Mouse (Mus musculus): ENCODE data around the gene Rapgef2. TPM values are rescaled to one million over a fixed set of nuclear protein-coding genes. Genes with fewer than 3 reads are reported as not detected.
A peak's percentile ranks its signal among the peaks of the same experiment; 100 is the strongest.

The Rapgef2 gene
- polyA plus RNA-seq, 1 experiment: 6.0 TPM

DNA sequence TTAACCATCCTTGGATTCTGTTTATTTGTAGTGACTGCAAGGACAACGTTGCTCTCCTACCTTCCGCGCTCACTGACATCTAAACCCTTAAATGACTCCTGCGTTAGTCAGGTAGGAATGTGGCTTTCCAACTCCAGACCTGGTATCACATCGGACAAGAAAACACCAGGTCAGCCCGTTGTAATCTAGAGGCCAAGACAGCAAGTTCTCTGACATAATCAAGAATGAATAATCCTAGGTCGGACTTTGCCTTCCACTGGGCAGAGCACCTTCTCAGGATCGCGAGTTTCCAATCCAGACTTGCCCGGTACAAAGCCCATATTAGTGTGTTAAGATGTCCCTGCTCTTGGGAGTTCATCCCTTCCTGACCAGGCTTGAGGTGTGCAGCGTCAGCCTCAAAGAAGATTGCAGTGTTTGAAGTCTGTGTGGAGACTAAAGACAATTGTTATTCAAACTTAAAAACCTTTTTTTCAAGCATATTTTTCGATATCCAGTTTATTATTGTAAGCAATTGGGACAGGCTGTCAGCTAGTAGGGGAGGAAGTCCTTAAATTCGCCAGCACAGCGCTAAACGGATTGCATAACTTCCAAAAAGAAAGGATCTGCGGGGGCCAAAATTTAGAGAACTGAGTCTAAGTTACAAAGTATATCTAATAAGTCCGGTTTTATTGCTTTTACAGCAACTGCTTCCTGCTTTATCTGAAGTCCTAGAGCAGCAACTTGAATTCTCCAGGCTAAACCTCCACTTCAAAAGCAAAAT lies 1.6 kb upstream of the Rapgef2 start:
- Histone ChIP-seq H3K27ac (ENCODE audit: control insufficient read depth, insufficient read depth, low read depth, low read length, poor library complexity) (peak overlapping the region; percentile 65), H3K4me1 (ENCODE audit: control insufficient read depth, insufficient read depth, low read length) (no peaks in the 10 kb centered on the region; the same call in 1 of the 2 replicates), H3K4me3 (replicated peaks; ENCODE audit: control insufficient read depth, low read depth, low read length) (peak overlapping the region; percentile 83)
- TF ChIP-seq POLR2A (IDR thresholded peaks at IDR 0.05; ENCODE audit: borderline replicate concordance, control insufficient read depth, low read depth, low read length) (no peak), CTCF (IDR thresholded peaks at IDR 0.05; ENCODE audit: control insufficient read depth, insufficient read depth, low read length) (no peak)
- WGBS: 2% methylated on average over 17 of the region's 17 CpGs

DNA sequence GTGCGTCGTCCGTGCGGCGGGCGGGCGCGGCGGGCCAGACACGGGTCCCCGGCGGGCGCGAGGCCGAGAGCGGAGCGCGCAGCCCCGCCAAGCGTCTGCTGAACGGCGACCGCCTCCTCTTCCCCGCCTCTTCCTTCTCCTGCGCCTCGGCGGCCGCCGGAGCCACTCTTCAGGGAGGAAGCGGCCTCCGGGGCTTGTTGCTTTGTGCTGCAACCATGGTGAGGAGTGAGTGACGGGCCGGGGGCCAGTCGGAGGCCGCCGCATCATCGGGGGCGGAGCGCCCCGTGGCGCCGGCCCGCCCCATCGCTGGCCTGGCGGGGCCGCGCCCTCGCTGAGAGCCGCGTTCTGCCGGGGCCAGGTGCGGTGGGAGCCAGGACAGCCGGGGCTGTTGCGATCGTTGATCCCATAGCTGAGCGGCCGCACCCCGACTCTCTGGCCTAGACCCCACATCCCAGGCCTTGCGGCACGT lies 825 bp upstream of the Rapgef2 start:
- Histone ChIP-seq H3K4me1 (ENCODE audit: control insufficient read depth, insufficient read depth, low read length) (no peaks in the 10 kb centered on the region; the same call in 1 of the 2 replicates), H3K27ac (ENCODE audit: control insufficient read depth, insufficient read depth, low read depth, low read length, poor library complexity) (peak overlapping the region; percentile 96), H3K4me3 (replicated peaks; ENCODE audit: control insufficient read depth, low read depth, low read length) (peak overlapping the region; percentile 83)
- peak; percentile 76; the same call in 1 of the 2 replicates for TF ChIP-seq POLR2A (IDR thresholded peaks at IDR 0.05; ENCODE audit: borderline replicate concordance, control insufficient read depth, low read depth, low read length)
- no peak for TF ChIP-seq CTCF (IDR thresholded peaks at IDR 0.05; ENCODE audit: control insufficient read depth, insufficient read depth, low read length)
- under 1% methylated on average over 58 of the region's 60 CpGs for WGBS

GRCm38 (mm10) chr3:79286031-79286375 lies 314 bp downstream of the Rapgef2 start:
- H3K4me1 ChIP-seq (ENCODE audit: control insufficient read depth, insufficient read depth, low read length): no peaks in the 10 kb centered on the region; the same call in 1 of the 2 replicates
- WGBS: 1% methylated on average over 10 of the region's 10 CpGs

DNA sequence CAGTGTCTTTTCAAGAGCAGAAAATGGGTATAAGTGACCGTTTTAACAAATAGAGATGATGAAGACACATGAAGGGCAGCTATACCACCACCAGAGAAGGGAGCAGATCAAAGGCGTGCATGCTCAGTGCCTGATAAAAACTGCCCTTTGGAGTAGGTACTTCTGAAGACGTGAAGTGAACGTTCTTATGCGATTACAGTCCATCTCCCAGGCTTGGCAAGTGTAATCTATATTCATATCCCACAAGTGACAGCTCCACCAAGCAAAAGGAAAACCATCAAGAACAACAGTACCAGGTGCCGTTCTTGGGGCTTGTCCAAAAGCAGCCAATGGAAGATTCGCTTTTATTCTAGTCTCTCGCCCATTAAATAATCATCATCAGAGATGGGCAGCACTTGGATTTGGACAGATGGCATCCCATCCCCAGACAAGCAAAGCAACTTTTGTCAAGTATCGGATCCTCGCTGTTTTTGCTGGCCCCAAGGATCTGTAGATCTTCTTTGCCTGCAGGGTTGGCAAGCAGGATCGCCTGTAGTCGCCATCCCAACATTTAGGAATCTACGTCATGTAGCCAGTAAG lies 1.1 kb downstream of the Rapgef2 start:
- no peak for TF ChIP-seq CTCF (IDR thresholded peaks at IDR 0.05; ENCODE audit: control insufficient read depth, insufficient read depth, low read length)
- TF ChIP-seq POLR2A (IDR thresholded peaks at IDR 0.05; ENCODE audit: borderline replicate concordance, control insufficient read depth, low read depth, low read length): no peak
- Histone ChIP-seq H3K4me1 (ENCODE audit: control insufficient read depth, insufficient read depth, low read length) (no peaks in the 10 kb centered on the region; the same call in 1 of the 2 replicates), H3K27ac (ENCODE audit: control insufficient read depth, insufficient read depth, low read depth, low read length, poor library complexity) (no peak overlapping the region), H3K4me3 (replicated peaks; ENCODE audit: control insufficient read depth, low read depth, low read length) (no peak overlapping the region)
- 68% methylated on average over 13 of the region's 13 CpGs for WGBS

More at GRCm38 (mm10) chr3:79286031-79286375, 314 bp downstream of the Rapgef2 start:
- TF ChIP-seq POLR2A (IDR thresholded peaks at IDR 0.05; ENCODE audit: borderline replicate concordance, control insufficient read depth, low read depth, low read length) (no peak), CTCF (IDR thresholded peaks at IDR 0.05; ENCODE audit: control insufficient read depth, insufficient read depth, low read length) (no peak)
- H3K27ac ChIP-seq (ENCODE audit: control insufficient read depth, insufficient read depth, low read depth, low read length, poor library complexity): peak overlapping the region; percentile 96
- H3K4me3 ChIP-seq (replicated peaks; ENCODE audit: control insufficient read depth, low read depth, low read length): peak overlapping the region; percentile 72

DNA sequence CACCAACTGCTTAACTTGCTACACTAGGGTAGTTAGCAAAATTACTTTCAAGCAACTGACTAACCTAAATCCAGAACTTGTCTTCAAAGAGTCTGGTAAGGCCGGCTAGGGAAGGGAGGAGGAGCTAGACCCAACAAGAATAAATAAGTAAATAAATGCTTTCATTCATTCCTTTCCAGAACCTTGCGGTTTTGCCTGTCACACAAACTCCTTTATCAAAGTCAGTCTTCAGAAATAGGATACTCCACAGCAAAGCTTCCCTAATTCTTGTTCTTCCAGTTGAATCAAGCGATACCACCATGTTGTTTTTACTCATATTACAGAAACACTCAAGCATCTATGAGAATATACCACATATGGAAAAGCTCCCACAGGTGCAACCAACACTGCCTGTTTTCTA lies 2.3 kb downstream of the Rapgef2 start:
- Histone ChIP-seq H3K4me3 (replicated peaks; ENCODE audit: control insufficient read depth, low read depth, low read length) (no peak overlapping the region), H3K27ac (ENCODE audit: control insufficient read depth, insufficient read depth, low read depth, low read length, poor library complexity) (no peak overlapping the region), H3K4me1 (ENCODE audit: control insufficient read depth, insufficient read depth, low read length) (no peaks in the 10 kb centered on the region; the same call in 1 of the 2 replicates)
- WGBS: 83% methylated on average over 3 of the region's 3 CpGs
- TF ChIP-seq POLR2A (IDR thresholded peaks at IDR 0.05; ENCODE audit: borderline replicate concordance, control insufficient read depth, low read depth, low read length) (no peak), CTCF (IDR thresholded peaks at IDR 0.05; ENCODE audit: control insufficient read depth, insufficient read depth, low read length) (no peak)

GRCm38 (mm10) chr3:79283031-79283430 lies 3.3 kb downstream of the Rapgef2 start:
- H3K4me1 ChIP-seq (ENCODE audit: control insufficient read depth, insufficient read depth, low read length): no peaks in the 10 kb centered on the region; the same call in 1 of the 2 replicates
- WGBS: 79% methylated on average over 2 of the region's 2 CpGs
- no peak overlapping the region for H3K27ac ChIP-seq (ENCODE audit: control insufficient read depth, insufficient read depth, low read depth, low read length, poor library complexity)
- no peak overlapping the region for H3K4me3 ChIP-seq (replicated peaks; ENCODE audit: control insufficient read depth, low read depth, low read length)
- TF ChIP-seq POLR2A (IDR thresholded peaks at IDR 0.05; ENCODE audit: borderline replicate concordance, control insufficient read depth, low read depth, low read length) (no peak), CTCF (IDR thresholded peaks at IDR 0.05; ENCODE audit: control insufficient read depth, insufficient read depth, low read length) (no peak)

- WGBS: 84% methylated on average over 11 of the region's 11 CpGs
Measured at GRCm38 (mm10) chr3:79275856-79276645, 10.3 kb downstream of the Rapgef2 start.

GRCm38 (mm10) chr3:79273350-79273749 lies 13.0 kb downstream of the Rapgef2 start:
- Histone ChIP-seq H3K4me1 (ENCODE audit: control insufficient read depth, insufficient read depth, low read length) (no peaks in the 10 kb centered on the region), H3K27ac (ENCODE audit: control insufficient read depth, insufficient read depth, low read depth, low read length, poor library complexity) (no peak overlapping the region), H3K4me3 (replicated peaks; ENCODE audit: control insufficient read depth, low read depth, low read length) (no peak overlapping the region)
- 59% methylated on average over 1 of the region's 1 CpGs for WGBS
- TF ChIP-seq CTCF (IDR thresholded peaks at IDR 0.05; ENCODE audit: control insufficient read depth, insufficient read depth, low read length) (no peak), POLR2A (IDR thresholded peaks at IDR 0.05; ENCODE audit: borderline replicate concordance, control insufficient read depth, low read depth, low read length) (no peak)

More at GRCm38 (mm10) chr3:79275856-79276645, 10.3 kb downstream of the Rapgef2 start:
- no peak for TF ChIP-seq CTCF (IDR thresholded peaks at IDR 0.05; ENCODE audit: control insufficient read depth, insufficient read depth, low read length)
- TF ChIP-seq POLR2A (IDR thresholded peaks at IDR 0.05; ENCODE audit: borderline replicate concordance, control insufficient read depth, low read depth, low read length): no peak
- Histone ChIP-seq H3K4me1 (ENCODE audit: control insufficient read depth, insufficient read depth, low read length) (no peaks in the 10 kb centered on the region), H3K27ac (ENCODE audit: control insufficient read depth, insufficient read depth, low read depth, low read length, poor library complexity) (no peak overlapping the region), H3K4me3 (replicated peaks; ENCODE audit: control insufficient read depth, low read depth, low read length) (no peak overlapping the region)
